Mouse (Mus musculus) urinary bladder, postnatal 14 days (tissue): ENCODE measurements around the gene Adarb2.

Experiments
- DNase-seq: peaks from one replicate; pipeline ENCODE4 v3.0.0; 2021; ENCODE audit warnings: low spot score

The Adarb2 gene

DNA sequence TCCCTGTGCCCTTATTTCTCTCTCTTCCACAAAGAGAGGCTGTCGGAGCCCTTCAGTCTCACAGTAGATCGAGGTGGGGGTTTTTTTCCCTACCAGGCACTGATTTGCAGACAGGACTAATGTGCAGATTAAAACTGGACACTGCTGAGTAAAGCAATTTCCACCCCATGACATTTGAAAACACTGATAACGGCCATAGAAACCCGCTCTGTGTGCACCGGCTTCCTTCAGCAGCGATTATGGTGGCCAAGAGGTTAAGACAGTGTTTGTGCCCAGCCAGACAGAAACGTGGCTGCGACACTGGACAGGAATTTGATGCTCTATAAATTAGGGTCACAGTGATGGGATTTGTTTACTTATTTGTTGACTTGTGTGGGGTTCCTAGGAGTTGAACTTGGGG is 590.6 kb downstream of the Adarb2 start:
- DNase-seq = no peak

DNA sequence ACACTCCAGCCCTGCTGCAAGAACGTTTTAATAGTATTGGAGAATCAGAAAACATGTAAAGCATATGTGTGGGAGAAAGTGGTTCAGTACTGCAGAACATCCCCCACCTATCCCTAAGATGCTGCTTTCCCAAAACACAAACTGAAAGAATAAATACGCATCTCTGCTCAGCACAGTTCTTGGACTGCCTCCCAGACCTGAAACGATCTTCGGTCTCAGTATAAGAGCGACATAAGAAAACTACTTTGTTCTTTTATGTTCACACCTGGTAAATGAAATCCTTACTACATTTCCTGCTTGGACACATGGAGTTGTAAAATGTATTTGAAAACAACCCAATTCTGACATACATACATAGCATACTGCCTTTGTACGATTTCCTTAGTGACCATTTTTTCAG is 597.9 kb downstream of the Adarb2 start:
- no peak for DNase-seq

DNA sequence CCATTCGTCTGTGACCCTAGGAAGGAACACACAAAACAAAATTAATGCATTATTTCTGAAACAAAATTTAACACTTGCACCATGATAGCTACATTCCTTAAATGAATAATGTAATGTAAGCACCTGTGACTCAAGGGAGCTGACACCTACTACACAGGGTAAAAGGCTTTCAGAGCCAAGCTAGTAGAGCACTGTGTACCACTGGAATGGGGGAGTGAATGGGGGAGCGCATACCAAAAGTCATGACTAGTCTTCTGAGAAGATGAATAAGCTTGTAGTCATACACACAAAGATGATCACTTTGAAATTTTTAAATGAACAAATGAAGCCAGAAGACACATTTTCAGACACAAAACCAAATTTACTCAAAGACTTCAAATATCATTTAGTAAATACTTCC is 603.3 kb downstream of the Adarb2 start:
- DNase-seq = no peak
